Mouse (Mus musculus) heart, embryonic 14.5 days (tissue): ENCODE data around the gene Rcbtb2. TPM values are rescaled to one million over a fixed set of nuclear protein-coding genes. Genes with fewer than 3 reads are reported as not detected.

Source experiments
- ATAC-seq: fragments of 200-750 bp; cut with Nextera tagmentation; 2 replicates; pipeline ENCODE4 v1.8.0; 2017; ENCODE audit warnings: low read depth, moderate TSS enrichment; ENCODE audit not compliant: insufficient number of reproducible peaks, insufficient read depth, low FRiP score
- H3K27ac ChIP-seq, 2 experiments: fragments of 200-500 bp in 1 of 2; fragments of 300-500 bp in 1 of 2; sonication (generic) in 1 of 2; replicated peaks in 1 of 2; 2 replicates each; pipeline ENCODE4 v1.5.1; 2012 to 2014; ENCODE audit warnings: low read depth in 2 of 2, low read length in 2 of 2, control low read depth in 1 of 2, mild to moderate bottlenecking in 1 of 2, mixed read lengths in 1 of 2; ENCODE audit not compliant: control insufficient read depth in 1 of 2, insufficient read depth in 1 of 2
- H3K27me3 ChIP-seq: fragments of 300-500 bp; sonication (generic); 2 replicates; pipeline ENCODE4 v1.6.1; 2014; ENCODE audit warnings: mild to moderate bottlenecking, low read length, control low read depth; ENCODE audit not compliant: control insufficient read depth, insufficient read depth
- H3K36me3 ChIP-seq: fragments of 300-500 bp; sonication (generic); 2 replicates; pipeline ENCODE4 v1.6.1; 2014; ENCODE audit warnings: mild to moderate bottlenecking, control low read depth, low read length, mixed read lengths; ENCODE audit not compliant: control insufficient read depth, insufficient read depth
- H3K4me1 ChIP-seq, 2 experiments: fragments of 200-500 bp in 1 of 2; fragments of 300-500 bp in 1 of 2; sonication (generic) in 1 of 2; 2 replicates each; pipeline ENCODE4 v1.6.1; 2012 to 2014; ENCODE audit warnings: low read length in 2 of 2, control low read depth in 1 of 2, mixed read lengths in 1 of 2; ENCODE audit not compliant: control insufficient read depth in 2 of 2, insufficient read depth in 2 of 2
- H3K4me2 ChIP-seq: fragments of 300-500 bp; sonication (generic); 2 replicates; pipeline ENCODE4 v1.6.1; 2014; ENCODE audit warnings: mild to moderate bottlenecking, low read length
- H3K4me3 ChIP-seq, 2 experiments: fragments of 200-500 bp in 1 of 2; fragments of 300-500 bp in 1 of 2; sonication (generic) in 1 of 2; 2 replicates each; pipeline ENCODE4 v1.5.1; 2012 to 2014; ENCODE audit warnings: low read length in 2 of 2, mild to moderate bottlenecking in 2 of 2, control low read depth in 1 of 2, low read depth in 1 of 2, moderate library complexity in 1 of 2; ENCODE audit not compliant: control insufficient read depth in 1 of 2, insufficient read depth in 1 of 2
- H3K9ac ChIP-seq: fragments of 300-500 bp; sonication (generic); 2 replicates; pipeline ENCODE4 v1.6.1; 2014; ENCODE audit warnings: mild to moderate bottlenecking, low read length
- H3K9me3 ChIP-seq: fragments of 300-500 bp; sonication (generic); 2 replicates; pipeline ENCODE4 v1.6.1; 2016; ENCODE audit warnings: low read length, control low read depth; ENCODE audit not compliant: control insufficient read depth
- WGBS: fragments of 180-500 bp; shearing (Covaris S2); extraction: QIAGEN DNeasy Blood & Tissue Kit; methylation state at CpG from one replicate; pipeline ENCODE4 v1.1.7; 2014; 5-methylcytosine and 5-hydroxymethylcytosine counted together
- polyA plus RNA-seq: library from polyadenylated mRNA; unstranded; fragments of >200 nt; fragmentation: Nextera tagmentation; extraction: Ambion mirVana; gene quantifications from 2 replicates; pipeline ENCODE4 v1.2.1, GENCODE M21; 2014

The Rcbtb2 gene
- polyA plus RNA-seq, 1 experiment from 2014 or later, result 70.8 TPM

- peaks cover 62% of the 10 kb centered on the region for H3K36me3 ChIP-seq
- H3K4me1 ChIP-seq, result peaks cover 6 to 14% of the 10 kb centered on the region in 2 experiments
- H3K4me2 ChIP-seq, result no peak overlapping the region
- H3K27ac ChIP-seq, result 0 out of 4 replicates have a peak overlapping the region, but pooled peaks of 1 of the 2 experiments have one; percentile 20
- H3K27me3 ChIP-seq, result no peaks in the 10 kb centered on the region
- H3K9ac ChIP-seq, result no peak overlapping the region
- 79% methylated on average over 11 of the region's 11 CpGs for WGBS
- no peaks in the 10 kb centered on the region for H3K9me3 ChIP-seq
- ATAC-seq, result no peak
- H3K4me3 ChIP-seq, result no peak overlapping the region
These were observed 50.8 kb downstream of the Rcbtb2 start for GRCm38 (mm10) chr14:73173662-73174061.

GRCm38 (mm10) chr14:73174091-73174995, 51.5 kb downstream of the Rcbtb2 start:
- WGBS, result 54% methylated on average over 7 of the region's 7 CpGs
- H3K27me3 ChIP-seq, result no peaks in the 10 kb centered on the region
- peaks cover 65% of the 10 kb centered on the region for H3K36me3 ChIP-seq
- ATAC-seq, result no peak
- no peak overlapping the region for H3K9ac ChIP-seq
- H3K4me2 ChIP-seq, result no peak overlapping the region
- H3K9me3 ChIP-seq, result no peaks in the 10 kb centered on the region
- H3K4me1 ChIP-seq, result peaks cover 6 to 14% of the 10 kb centered on the region in 2 experiments
- H3K4me3 ChIP-seq, result no peak overlapping the region
- H3K27ac ChIP-seq, result peak overlapping the region in 1 of 2 experiments; percentile 29; a peak in 1 of 4 replicates

- no peak overlapping the region for H3K4me2 ChIP-seq
- no peak for ATAC-seq
- no peaks in the 10 kb centered on the region for H3K27me3 ChIP-seq
- peaks cover 71% of the 10 kb centered on the region for H3K36me3 ChIP-seq
- peaks cover 6 to 18% of the 10 kb centered on the region in 2 experiments for H3K4me1 ChIP-seq
- H3K9me3 ChIP-seq, result no peaks in the 10 kb centered on the region
- no peak overlapping the region for H3K9ac ChIP-seq
- no peak overlapping the region for H3K4me3 ChIP-seq
- 0 out of 4 replicates have a peak overlapping the region, but pooled peaks of 1 of the 2 experiments have one; percentile 29 for H3K27ac ChIP-seq
- WGBS, result 88% methylated on average over 1 of the region's 1 CpGs
These were observed 52.2 kb downstream of the Rcbtb2 start for GRCm38 (mm10) chr14:73175031-73175430.

- Histone ChIP-seq H3K4me1 (peaks cover 7 to 25% of the 10 kb centered on the region in 2 experiments), H3K27me3 (no peaks in the 10 kb centered on the region), H3K4me3 (no peak overlapping the region), H3K9ac (no peak overlapping the region), H3K4me2 (no peak overlapping the region), H3K27ac (no peak overlapping the region), H3K36me3 (peaks cover 72% of the 10 kb centered on the region), H3K9me3 (no peaks in the 10 kb centered on the region)
- ATAC-seq, result no peak
- WGBS, result 73% methylated on average over 6 of the region's 6 CpGs
These were observed 53.0 kb downstream of the Rcbtb2 start for GRCm38 (mm10) chr14:73175814-73176213.

- H3K4me2 ChIP-seq, result no peak overlapping the region
- H3K27me3 ChIP-seq, result no peaks in the 10 kb centered on the region
- no peak overlapping the region for H3K4me3 ChIP-seq
- H3K9me3 ChIP-seq, result no peaks in the 10 kb centered on the region
- WGBS, result 61% methylated on average over 5 of the region's 5 CpGs
- H3K4me1 ChIP-seq, result peaks cover 7 to 29% of the 10 kb centered on the region in 2 experiments
- peaks cover 68% of the 10 kb centered on the region for H3K36me3 ChIP-seq
- H3K9ac ChIP-seq, result no peak overlapping the region
- no peak overlapping the region for H3K27ac ChIP-seq
- no peak for ATAC-seq
These were observed 53.4 kb downstream of the Rcbtb2 start for GRCm38 (mm10) chr14:73176266-73176665.

- no peak for ATAC-seq
- H3K4me1 ChIP-seq, result peaks cover 7 to 36% of the 10 kb centered on the region in 2 experiments
These were observed 55.1 kb downstream of the Rcbtb2 start for GRCm38 (mm10) chr14:73177961-73178360.

GRCm38 (mm10) chr14:73179221-73179681, 56.4 kb downstream of the Rcbtb2 start:
- ATAC-seq, result peak; percentile 55
- WGBS, result 69% methylated on average over 4 of the region's 4 CpGs
- H3K9me3 ChIP-seq, result no peaks in the 10 kb centered on the region
- peak overlapping the region; percentile 62 to 64 for H3K27ac ChIP-seq
- no peaks in the 10 kb centered on the region for H3K27me3 ChIP-seq
- H3K36me3 ChIP-seq, result peaks cover 72% of the 10 kb centered on the region
- no peak overlapping the region for H3K9ac ChIP-seq
- H3K4me3 ChIP-seq, result no peak overlapping the region
- H3K4me2 ChIP-seq, result no peak overlapping the region
- H3K4me1 ChIP-seq, result peaks cover 3 to 30% of the 10 kb centered on the region in 2 experiments

More at GRCm38 (mm10) chr14:73177961-73178360, 55.1 kb downstream of the Rcbtb2 start:
- Histone ChIP-seq H3K9ac (no peak overlapping the region), H3K4me2 (no peak overlapping the region), H3K4me3 (no peak overlapping the region), H3K27ac (no peak overlapping the region), H3K36me3 (peaks cover 72% of the 10 kb centered on the region), H3K27me3 (no peaks in the 10 kb centered on the region), H3K9me3 (no peaks in the 10 kb centered on the region)
- 79% methylated on average over 11 of the region's 11 CpGs for WGBS
